Mouse (Mus musculus) spleen, adult 2 months (tissue): ENCODE results near the gene Syvn1. TPM values are rescaled to one million over a fixed set of nuclear protein-coding genes. Genes with fewer than 3 reads are reported as not detected.

Experiments used
- DNase-seq, 2 experiments: peaks; one replicate each; pipeline versions ENCODE4 v3.0.0 to v3.0.0-alpha.2; 2012 to 2021; ENCODE audit warnings: low spot score in 2 of 2, low read depth in 1 of 2
- H3K27ac ChIP-seq: fragments of 200-500 bp; 2 replicates; pipeline ENCODE4 v1.5.1; 2012; ENCODE audit warnings: low read length, inconsistent platforms; ENCODE audit not compliant: insufficient read depth
- H3K27me3 ChIP-seq: fragments of 200-500 bp; 2 replicates; pipeline ENCODE4 v1.6.1; 2012; ENCODE audit warnings: mild to moderate bottlenecking, moderate library complexity, low read length, inconsistent platforms; ENCODE audit not compliant: control insufficient read depth, insufficient read depth
- H3K36me3 ChIP-seq: fragments of 200-500 bp; 2 replicates; pipeline ENCODE4 v1.6.1; 2012; ENCODE audit warnings: mild to moderate bottlenecking, low read length, inconsistent platforms; ENCODE audit not compliant: control insufficient read depth, insufficient read depth
- H3K4me1 ChIP-seq: fragments of 200-500 bp; 2 replicates; pipeline ENCODE4 v1.6.1; 2011; ENCODE audit warnings: inconsistent platforms; ENCODE audit not compliant: control insufficient read depth, insufficient read depth, insufficient read length
- H3K4me3 ChIP-seq: fragments of 200-500 bp; 2 replicates; pipeline ENCODE4 v1.5.1; 2011; ENCODE audit warnings: mild to moderate bottlenecking, inconsistent platforms; ENCODE audit not compliant: insufficient read depth, insufficient read length; ENCODE audit errors: extremely low read depth
- CTCF ChIP-seq: fragments of 200-500 bp; IDR thresholded peaks from 2 replicates; pipeline ENCODE4 v1.5.1; 2011; ENCODE audit warnings: mild to moderate bottlenecking, inconsistent platforms; ENCODE audit not compliant: insufficient read depth, insufficient read length, insufficient replicate concordance; ENCODE audit errors: extremely low read depth
- POLR2A ChIP-seq: fragments of 200-500 bp; IDR thresholded peaks from 2 replicates; pipeline ENCODE4 v1.6.1; 2011; ENCODE audit warnings: low read depth, low read length, inconsistent platforms
- WGBS: fragments of 180-500 bp; shearing (Covaris S2); methylation state at CpG from one replicate; pipeline ENCODE4 v1.1.7; 2018; 5-methylcytosine and 5-hydroxymethylcytosine counted together
- polyA plus RNA-seq: library from polyadenylated mRNA; depleted of rRNA; stranded (reverse); fragments of >200 nt; gene quantifications from 2 replicates; pipeline ENCODE4 v1.2.3, GENCODE M21; 2012

Syvn1 gene
- polyA plus RNA-seq, 1 experiment: 108 TPM

GRCm38 (mm10) chr19:6076564-6077393 lies 30.4 kb downstream of the Syvn1 start, which contains the start of gene Vps51:
Gene Vps51 (minus strand): TSS chr19:6077231.
- TF ChIP-seq CTCF (no peak), POLR2A (no peak)
- 1% methylated on average over 33 of the region's 33 CpGs for WGBS
- no peaks in the 10 kb centered on the region for H3K27me3 ChIP-seq
- peaks cover 12% of the 10 kb centered on the region for H3K36me3 ChIP-seq
- H3K4me3 ChIP-seq: peak within 1 kb of the TSS; percentile 85
- H3K4me1 ChIP-seq: peaks cover 7% of the 10 kb centered on the region; the same call in 1 of the 2 replicates
- DNase-seq: peak; percentile 83 to 89
- peak within 1 kb of the TSS; percentile 81 for H3K27ac ChIP-seq

- H3K36me3 ChIP-seq: peaks cover 16% of the 10 kb centered on the region
- H3K4me1 ChIP-seq: peaks cover 11% of the 10 kb centered on the region; the same call in 1 of the 2 replicates
- H3K27ac ChIP-seq: no peak within 1 kb of the TSS
- H3K4me3 ChIP-seq: no peak within 1 kb of the TSS
- no peak for TF ChIP-seq POLR2A
- no peak for TF ChIP-seq CTCF
- no peaks in the 10 kb centered on the region for H3K27me3 ChIP-seq
- WGBS: 91% methylated on average over 12 of the region's 12 CpGs
- DNase-seq: no peak
Measured at GRCm38 (mm10) chr19:6079983-6080480, 33.7 kb downstream of the Syvn1 start, which contains the start of gene Tmem262. Gene Tmem262 (plus strand): TSS chr19:6080033.

- TF ChIP-seq POLR2A (no peak), CTCF (no peak)
- Histone ChIP-seq H3K4me1 (peaks cover 4% of the 10 kb centered on the region; the same call in 1 of the 2 replicates), H3K27me3 (no peaks in the 10 kb centered on the region), H3K4me3 (no peak within 1 kb of the TSS), H3K36me3 (peaks cover 16% of the 10 kb centered on the region), H3K27ac (no peak within 1 kb of the TSS)
- WGBS: 93% methylated on average over 9 of the region's 9 CpGs
- no peak for DNase-seq
Measured at GRCm38 (mm10) chr19:6082156-6082555, 35.8 kb downstream of the Syvn1 start, which contains the start of gene Gm28374. Gene Gm28374 (minus strand): TSS chr19:6082256.

GRCm38 (mm10) chr19:6084478-6085248 lies 38.3 kb downstream of the Syvn1 start, which contains the start of the genes Zfpl1 and Cdca5:
Gene Zfpl1 (minus strand): TSS chr19:6084956.
Gene Cdca5 (plus strand): TSS chr19:6084983.
- WGBS: under 1% methylated on average over 58 of the region's 58 CpGs
- DNase-seq: peak; percentile 93 to 96
- no peaks in the 10 kb centered on the region for H3K27me3 ChIP-seq
- H3K4me3 ChIP-seq: peak within 1 kb of the TSS; percentile 77
- H3K27ac ChIP-seq: peak within 1 kb of the TSS; percentile 53; the same call in 1 of the 2 replicates
- peaks cover 16% of the 10 kb centered on the region for H3K36me3 ChIP-seq
- TF ChIP-seq CTCF (no peak), POLR2A (peak; percentile 43; the same call in 1 of the 2 replicates)
- H3K4me1 ChIP-seq: peaks cover 4% of the 10 kb centered on the region; the same call in 1 of the 2 replicates

- under 1% methylated on average over 17 of the region's 17 CpGs for WGBS
- H3K27me3 ChIP-seq: no peaks in the 10 kb centered on the region
- TF ChIP-seq POLR2A (no peak), CTCF (no peak)
- H3K4me3 ChIP-seq: peak overlapping the region; percentile 62
- peak in 1 of 2 experiments; percentile 62 for DNase-seq
- peaks cover 14% of the 10 kb centered on the region for H3K36me3 ChIP-seq
- peaks cover 4% of the 10 kb centered on the region; the same call in 1 of the 2 replicates for H3K4me1 ChIP-seq
- H3K27ac ChIP-seq: no peak overlapping the region
Measured at GRCm38 (mm10) chr19:6085417-6085879, 39.1 kb downstream of the Syvn1 start.

- Histone ChIP-seq H3K4me1 (peaks cover 3% of the 10 kb centered on the region; the same call in 1 of the 2 replicates), H3K36me3 (no peaks in the 10 kb centered on the region), H3K4me3 (no peak overlapping the region), H3K27ac (no peak overlapping the region), H3K27me3 (no peaks in the 10 kb centered on the region)
- DNase-seq: no peak
- 96% methylated on average over 13 of the region's 13 CpGs for WGBS
- TF ChIP-seq POLR2A: no peak
Measured at GRCm38 (mm10) chr19:6088841-6089240, 42.5 kb downstream of the Syvn1 start.
